Mouse (Mus musculus): ENCODE measurements around the gene Fam83c. TPM values are rescaled to one million over a fixed set of nuclear protein-coding genes. Genes with fewer than 3 reads are reported as not detected.

Fam83c gene
- polyA plus RNA-seq, 2 experiments = 0.09 TPM; not detected in 1

GRCm38 (mm10) chr2:155778004-155778403 is 56.6 kb downstream of the Fam83c start:
- no peak for TF ChIP-seq CTCF (IDR thresholded peaks at IDR 0.05; ENCODE audit: low read depth)
- TF ChIP-seq EP300 (IDR thresholded peaks at IDR 0.05; ENCODE audit: low read depth) = no peak
- no peaks in the 10 kb centered on the region for H3K9me3 ChIP-seq (ENCODE audit: control insufficient read depth, low read length)
- H3K27ac ChIP-seq = no peak overlapping the region
- H3K4me3 ChIP-seq (ENCODE audit: insufficient read depth in 1 of 2, low read depth in 2 of 2, low read length in 2 of 2) = no peak overlapping the region
- no peaks in the 10 kb centered on the region for H3K4me1 ChIP-seq (replicated peaks; ENCODE audit: control insufficient read depth in 2 of 2, insufficient read depth in 2 of 2, low read length in 1 of 2)
- DNase-seq (ENCODE audit: low read depth in 3 of 3, low spot score in 3 of 3) = no peak
- WGBS (ENCODE audit: insufficient replicate concordance) = 55% methylated on average over 6 of the region's 6 CpGs
- no peak for ATAC-seq (ENCODE audit: insufficient read depth)
- H3K36me3 ChIP-seq (replicated peaks; ENCODE audit: control insufficient read depth, insufficient read depth, low read depth) = no peaks in the 10 kb centered on the region
- H3K9ac ChIP-seq (replicated peaks) = no peak overlapping the region
- no peak overlapping the region for H3K4me2 ChIP-seq (ENCODE audit: low read depth)
- peaks cover 45% of the 10 kb centered on the region for H3K27me3 ChIP-seq (ENCODE audit: control insufficient read depth, insufficient read depth, low read length)

GRCm38 (mm10) chr2:155777688-155777985 is 57.0 kb downstream of the Fam83c start:
- Histone ChIP-seq H3K9ac (replicated peaks) (no peak overlapping the region), H3K4me1 (replicated peaks; ENCODE audit: control insufficient read depth in 2 of 2, insufficient read depth in 2 of 2, low read length in 1 of 2) (no peaks in the 10 kb centered on the region), H3K27ac (no peak overlapping the region), H3K9me3 (ENCODE audit: control insufficient read depth, low read length) (no peaks in the 10 kb centered on the region), H3K4me3 (ENCODE audit: insufficient read depth in 1 of 2, low read depth in 2 of 2, low read length in 2 of 2) (no peak overlapping the region), H3K36me3 (replicated peaks; ENCODE audit: control insufficient read depth, insufficient read depth, low read depth) (no peaks in the 10 kb centered on the region), H3K4me2 (ENCODE audit: low read depth) (no peak overlapping the region), H3K27me3 (ENCODE audit: control insufficient read depth, insufficient read depth, low read length) (peaks cover 48% of the 10 kb centered on the region)
- ATAC-seq (ENCODE audit: insufficient read depth) = no peak
- DNase-seq (ENCODE audit: low read depth in 3 of 3, low spot score in 3 of 3) = no peak
- TF ChIP-seq EP300 (IDR thresholded peaks at IDR 0.05; ENCODE audit: low read depth) (no peak), CTCF (IDR thresholded peaks at IDR 0.05; ENCODE audit: low read depth) (no peak)
- WGBS (ENCODE audit: insufficient replicate concordance) = 65% methylated on average over 4 of the region's 4 CpGs

Other genes with a start within 250 kb of the Fam83c start
- 34.2 and 37.9 TPM in 2 replicates for gene Gss, start 242.0 kb downstream of the Fam83c start, polyA plus RNA-seq (2012; rRNA removed)
- 64.6 and 69.5 TPM in 2 replicates for gene Gss, start 242.0 kb downstream of the Fam83c start, polyA plus RNA-seq (2014; fragmentation: Nextera tagmentation; extraction: Ambion mirVana)
- gene Myh7b, start 223.6 kb downstream of the Fam83c start, polyA plus RNA-seq (2012; rRNA removed) = 1.7 and 3.0 TPM in 2 replicates
- gene Myh7b, start 223.6 kb downstream of the Fam83c start, polyA plus RNA-seq (2014; fragmentation: Nextera tagmentation; extraction: Ambion mirVana) = 1.5 and 1.6 TPM in 2 replicates
- gene Trpc4ap, start 142.5 kb downstream of the Fam83c start, polyA plus RNA-seq (2012; rRNA removed) = 37.3 and 37.7 TPM in 2 replicates
- 44.7 and 48.7 TPM in 2 replicates for gene Trpc4ap, start 142.5 kb downstream of the Fam83c start, polyA plus RNA-seq (2014; fragmentation: Nextera tagmentation; extraction: Ambion mirVana)
- 12.0 and 13.9 TPM in 2 replicates for gene Edem2, start 105.4 kb downstream of the Fam83c start, polyA plus RNA-seq (2012; rRNA removed)
- gene Edem2, start 105.4 kb downstream of the Fam83c start, polyA plus RNA-seq (2014; fragmentation: Nextera tagmentation; extraction: Ambion mirVana) = 21.2 and 22.6 TPM in 2 replicates
- not detected in 2 replicates for gene Gm17581, start 99.0 kb downstream of the Fam83c start, polyA plus RNA-seq (2012; rRNA removed)
- not detected in 2 replicates for gene Gm17581, start 99.0 kb downstream of the Fam83c start, polyA plus RNA-seq (2014; fragmentation: Nextera tagmentation; extraction: Ambion mirVana)
- gene Procr, start 83.7 kb downstream of the Fam83c start, polyA plus RNA-seq (2012; rRNA removed) = 0.56 and 0.93 TPM in 2 replicates
- gene Procr, start 83.7 kb downstream of the Fam83c start, polyA plus RNA-seq (2014; fragmentation: Nextera tagmentation; extraction: Ambion mirVana) = 0.56 and 0.74 TPM in 2 replicates
- gene Mmp24, start 59.5 kb downstream of the Fam83c start, polyA plus RNA-seq (2012; rRNA removed) = 0.01 and 0.06 TPM in 2 replicates
- gene Mmp24, start 59.5 kb downstream of the Fam83c start, polyA plus RNA-seq (2014; fragmentation: Nextera tagmentation; extraction: Ambion mirVana) = not detected in 2 replicates
- 3.7 and 5.0 TPM in 2 replicates for gene BC029722, start 15.4 kb downstream of the Fam83c start, polyA plus RNA-seq (2012; rRNA removed)
- gene BC029722, start 15.4 kb downstream of the Fam83c start, polyA plus RNA-seq (2014; fragmentation: Nextera tagmentation; extraction: Ambion mirVana) = 2.6 and 2.7 TPM in 2 replicates
- 40.9 and 62.4 TPM in 2 replicates for gene Eif6, start 7.9 kb downstream of the Fam83c start, polyA plus RNA-seq (2012; rRNA removed)
- gene Eif6, start 7.9 kb downstream of the Fam83c start, polyA plus RNA-seq (2014; fragmentation: Nextera tagmentation; extraction: Ambion mirVana) = 128 TPM in 2 replicates
- gene Uqcc1, start 95.5 kb upstream of the Fam83c start, polyA plus RNA-seq (2012; rRNA removed) = 10.5 and 17.4 TPM in 2 replicates
- 25.6 and 31.6 TPM in 2 replicates for gene Uqcc1, start 95.5 kb upstream of the Fam83c start, polyA plus RNA-seq (2014; fragmentation: Nextera tagmentation; extraction: Ambion mirVana)
- gene Gm15557, start 105.9 kb upstream of the Fam83c start, polyA plus RNA-seq (2012; rRNA removed) = not detected in 2 replicates
- not detected in 2 replicates for gene Gm15557, start 105.9 kb upstream of the Fam83c start, polyA plus RNA-seq (2014; fragmentation: Nextera tagmentation; extraction: Ambion mirVana)
- gene Gdf5, start 110.5 kb upstream of the Fam83c start, polyA plus RNA-seq (2012; rRNA removed) = 0.02 and 0.09 TPM in 2 replicates
- not detected in 2 replicates for gene Gdf5, start 110.5 kb upstream of the Fam83c start, polyA plus RNA-seq (2014; fragmentation: Nextera tagmentation; extraction: Ambion mirVana)
- gene Cep250, start 121.6 kb upstream of the Fam83c start, polyA plus RNA-seq (2012; rRNA removed) = 6.0 and 9.8 TPM in 2 replicates
- 7.4 and 9.3 TPM in 2 replicates for gene Cep250, start 121.6 kb upstream of the Fam83c start, polyA plus RNA-seq (2014; fragmentation: Nextera tagmentation; extraction: Ambion mirVana)
- gene 6430550D23Rik, start 173.1 kb upstream of the Fam83c start, polyA plus RNA-seq (2012; rRNA removed) = 1.6 and 2.1 TPM in 2 replicates
- gene 6430550D23Rik, start 173.1 kb upstream of the Fam83c start, polyA plus RNA-seq (2014; fragmentation: Nextera tagmentation; extraction: Ambion mirVana) = 0.41 and 1.9 TPM in 2 replicates
- gene Ergic3, start 173.2 kb upstream of the Fam83c start, polyA plus RNA-seq (2012; rRNA removed) = 72.8 and 90.2 TPM in 2 replicates
- gene Ergic3, start 173.2 kb upstream of the Fam83c start, polyA plus RNA-seq (2014; fragmentation: Nextera tagmentation; extraction: Ambion mirVana) = 95.7 and 98.0 TPM in 2 replicates
- 0.02 TPM in 1 of 2 replicates, not detected in the other for gene Fer1l4, start 218.1 kb upstream of the Fam83c start, polyA plus RNA-seq (2012; rRNA removed)
- gene Fer1l4, start 218.1 kb upstream of the Fam83c start, polyA plus RNA-seq (2014; fragmentation: Nextera tagmentation; extraction: Ambion mirVana) = not detected in 2 replicates
- gene Spag4, start 230.3 kb upstream of the Fam83c start, polyA plus RNA-seq (2012; rRNA removed) = 0.69 and 1.1 TPM in 2 replicates
- gene Spag4, start 230.3 kb upstream of the Fam83c start, polyA plus RNA-seq (2014; fragmentation: Nextera tagmentation; extraction: Ambion mirVana) = 0.49 and 1.2 TPM in 2 replicates